Mouse (Mus musculus) forebrain, embryonic 10.5 days (tissue): ENCODE results near the gene Pigf. TPM values are rescaled to one million over a fixed set of nuclear protein-coding genes. Genes with fewer than 3 reads are reported as not detected.

ENCODE experiments used
- DNase-seq: peaks from one replicate; pipeline ENCODE4 v3.0.0-alpha.2; 2017; ENCODE audit warnings: low spot score; ENCODE audit errors: extremely low spot score
- H3K27ac ChIP-seq: fragments of 300-500 bp; sonication (generic); 2 replicates; pipeline ENCODE4 v1.5.1; 2016; ENCODE audit warnings: mild to moderate bottlenecking
- H3K27me3 ChIP-seq: fragments of 300-500 bp; sonication (generic); 2 replicates; pipeline ENCODE4 v1.6.1; 2016; ENCODE audit warnings: mild to moderate bottlenecking; ENCODE audit not compliant: poor library complexity, severe bottlenecking
- H3K36me3 ChIP-seq: fragments of 300-500 bp; sonication (generic); replicated peaks from 2 replicates; pipeline ENCODE4 v1.6.1; 2016; ENCODE audit warnings: mild to moderate bottlenecking, moderate library complexity
- H3K4me1 ChIP-seq: fragments of 300-500 bp; sonication (generic); 2 replicates; pipeline ENCODE4 v1.6.1; 2016
- H3K4me3 ChIP-seq: fragments of 300-500 bp; sonication (generic); 2 replicates; pipeline ENCODE4 v1.5.1; 2016; ENCODE audit warnings: mild to moderate bottlenecking, moderate library complexity
- H3K9me3 ChIP-seq: fragments of 300-500 bp; sonication (generic); 2 replicates; pipeline ENCODE4 v1.6.1; 2016; ENCODE audit warnings: mild to moderate bottlenecking, moderate library complexity
- WGBS: fragments of 180-500 bp; shearing (Covaris S2); methylation state at CpG from one replicate; pipeline ENCODE4 v1.1.7; 2016; 5-methylcytosine and 5-hydroxymethylcytosine counted together
- polyA plus RNA-seq: library from polyadenylated mRNA; unstranded; fragments of >200 nt; fragmentation: Nextera tagmentation; extraction: Ambion mirVana; gene quantifications from 2 replicates; pipeline ENCODE4 v1.2.1, GENCODE M21; 2016

The Pigf gene
- polyA plus RNA-seq, 1 experiment from 2014 or later, result 49.7 TPM

DNA sequence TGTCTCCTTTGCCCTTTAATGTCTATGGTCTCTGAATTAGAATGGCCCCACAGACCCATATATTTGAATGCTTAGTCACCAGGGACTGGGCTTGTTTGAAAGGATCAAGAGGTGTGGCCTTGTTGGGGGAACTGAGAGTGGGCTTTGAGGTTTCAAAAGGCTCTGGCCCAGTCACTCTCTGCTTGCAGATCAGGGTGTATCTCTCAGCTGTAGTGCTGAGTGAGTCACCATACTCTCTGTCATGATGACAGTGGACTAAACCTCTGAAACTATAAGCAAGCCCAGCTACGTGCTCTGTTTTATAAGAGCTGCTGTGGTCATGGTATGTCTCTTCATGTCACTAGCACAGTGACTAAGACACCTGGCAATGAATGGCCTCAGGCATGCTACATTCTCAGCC lies 27.2 kb upstream of the Pigf start:
- WGBS, result 89% methylated on average over 1 of the region's 1 CpGs
- Histone ChIP-seq H3K9me3 (no peaks in the 10 kb centered on the region), H3K4me3 (no peak overlapping the region), H3K4me1 (peaks cover 14% of the 10 kb centered on the region), H3K27ac (no peak overlapping the region), H3K36me3 (no peaks in the 10 kb centered on the region), H3K27me3 (0 out of 2 replicates have a peak, but pooled peaks cover 3% of the 10 kb centered on the region)
- no peak for DNase-seq

- H3K27me3 ChIP-seq, result 0 out of 2 replicates have a peak, but pooled peaks cover 3% of the 10 kb centered on the region
- WGBS, result 90% methylated on average over 1 of the region's 1 CpGs
- H3K27ac ChIP-seq, result no peak overlapping the region
Observed at GRCm38 (mm10) chr17:87051652-87052051, 26.4 kb upstream of the Pigf start.

GRCm38 (mm10) chr17:87050469-87051175 lies 25.4 kb upstream of the Pigf start:
- WGBS, result 74% methylated on average over 9 of the region's 9 CpGs
- Histone ChIP-seq H3K36me3 (no peaks in the 10 kb centered on the region), H3K9me3 (no peaks in the 10 kb centered on the region), H3K27ac (no peak overlapping the region; the same call in 1 of the 2 replicates), H3K4me3 (no peak overlapping the region), H3K27me3 (0 out of 2 replicates have a peak, but pooled peaks cover 3% of the 10 kb centered on the region), H3K4me1 (peaks cover 14% of the 10 kb centered on the region)
- no peak for DNase-seq

More at GRCm38 (mm10) chr17:87051652-87052051, 26.4 kb upstream of the Pigf start:
- peaks cover 14% of the 10 kb centered on the region for H3K4me1 ChIP-seq
- no peaks in the 10 kb centered on the region for H3K36me3 ChIP-seq
- no peak overlapping the region for H3K4me3 ChIP-seq
- DNase-seq, result no peak
- H3K9me3 ChIP-seq, result no peaks in the 10 kb centered on the region

DNA sequence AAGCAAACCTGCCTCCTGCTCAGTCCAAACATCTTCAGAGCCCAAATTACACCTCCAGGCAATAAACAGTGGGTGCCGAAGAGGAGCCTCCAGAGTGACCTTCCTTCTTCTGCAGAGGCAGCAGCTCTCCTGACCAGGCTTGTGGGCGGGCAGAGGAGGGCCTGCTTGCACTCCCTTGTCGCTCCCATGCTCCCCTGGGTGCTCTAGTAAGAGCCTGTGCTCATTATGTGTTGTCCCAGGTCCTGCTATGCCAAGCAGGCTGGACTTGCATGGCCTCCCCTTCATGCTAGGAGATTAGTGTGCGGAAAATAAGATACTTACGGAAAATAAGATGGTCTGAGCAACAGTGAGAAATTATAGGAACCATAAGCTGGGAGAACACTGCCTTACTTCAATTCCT lies 24.5 kb upstream of the Pigf start:
- WGBS, result 63% methylated on average over 5 of the region's 5 CpGs
- Histone ChIP-seq H3K36me3 (no peaks in the 10 kb centered on the region), H3K4me3 (no peak overlapping the region), H3K27ac (no peak overlapping the region), H3K9me3 (no peaks in the 10 kb centered on the region), H3K4me1 (peaks cover 8% of the 10 kb centered on the region), H3K27me3 (0 out of 2 replicates have a peak, but pooled peaks cover 3% of the 10 kb centered on the region)
- no peak for DNase-seq

GRCm38 (mm10) chr17:87044796-87045195 lies 19.6 kb upstream of the Pigf start:
- H3K4me3 ChIP-seq, result no peak overlapping the region
- H3K27ac ChIP-seq, result no peak overlapping the region
- 82% methylated on average over 8 of the region's 8 CpGs for WGBS
- H3K27me3 ChIP-seq, result peaks cover 10% of the 10 kb centered on the region; the same call in 1 of the 2 replicates
- H3K4me1 ChIP-seq, result peaks cover 3% of the 10 kb centered on the region; the same call in 1 of the 2 replicates
- H3K36me3 ChIP-seq, result no peaks in the 10 kb centered on the region
- no peak for DNase-seq
- no peaks in the 10 kb centered on the region for H3K9me3 ChIP-seq

DNA sequence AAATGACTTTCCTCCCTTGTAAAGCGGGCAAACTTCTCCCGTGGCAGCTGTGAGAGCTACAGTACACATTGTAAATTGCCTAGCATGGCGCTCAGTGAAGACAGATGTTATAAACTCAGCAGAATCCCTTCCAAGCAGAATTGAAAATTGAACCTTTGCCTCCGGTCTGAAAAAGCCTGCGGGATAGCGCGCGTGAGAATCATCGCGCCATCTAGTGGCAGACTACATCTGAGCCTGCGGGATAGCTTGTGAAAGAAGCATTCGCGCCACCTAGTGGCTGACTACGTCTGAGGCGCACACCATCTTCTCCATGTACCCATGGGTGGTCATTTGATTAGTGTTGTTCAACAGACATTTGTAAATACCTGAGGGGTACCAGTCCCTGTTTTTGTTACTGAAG lies 19.2 kb upstream of the Pigf start:
- Histone ChIP-seq H3K27me3 (peaks cover 10% of the 10 kb centered on the region; the same call in 1 of the 2 replicates), H3K27ac (no peak overlapping the region), H3K4me3 (no peak overlapping the region), H3K9me3 (no peaks in the 10 kb centered on the region), H3K36me3 (no peaks in the 10 kb centered on the region), H3K4me1 (peaks cover 3% of the 10 kb centered on the region; the same call in 1 of the 2 replicates)
- 2% methylated on average over 15 of the region's 15 CpGs for WGBS
- DNase-seq, result peak; percentile 85

GRCm38 (mm10) chr17:87041739-87042138 lies 16.5 kb upstream of the Pigf start:
- peaks cover 3% of the 10 kb centered on the region; the same call in 1 of the 2 replicates for H3K4me1 ChIP-seq
- WGBS, result 84% methylated on average over 19 of the region's 19 CpGs
- H3K27me3 ChIP-seq, result peaks cover 6% of the 10 kb centered on the region; the same call in 1 of the 2 replicates
- H3K36me3 ChIP-seq, result peaks cover 14% of the 10 kb centered on the region
- H3K27ac ChIP-seq, result no peak overlapping the region
- H3K4me3 ChIP-seq, result no peak overlapping the region
- no peak for DNase-seq
- no peaks in the 10 kb centered on the region for H3K9me3 ChIP-seq

- Histone ChIP-seq H3K9me3 (no peaks in the 10 kb centered on the region), H3K36me3 (peaks cover 33% of the 10 kb centered on the region), H3K27ac (no peak overlapping the region), H3K4me3 (no peak overlapping the region), H3K4me1 (no peaks in the 10 kb centered on the region; the same call in 1 of the 2 replicates), H3K27me3 (peaks cover 1% of the 10 kb centered on the region; the same call in 1 of the 2 replicates)
- 90% methylated on average over 5 of the region's 5 CpGs for WGBS
- DNase-seq, result no peak
Observed at GRCm38 (mm10) chr17:87038496-87038895, 13.3 kb upstream of the Pigf start.

GRCm38 (mm10) chr17:87036141-87037073 lies 11.2 kb upstream of the Pigf start:
- Histone ChIP-seq H3K4me3 (no peak overlapping the region), H3K4me1 (no peaks in the 10 kb centered on the region), H3K9me3 (no peaks in the 10 kb centered on the region), H3K27me3 (no peaks in the 10 kb centered on the region), H3K27ac (no peak overlapping the region), H3K36me3 (peaks cover 47% of the 10 kb centered on the region)
- WGBS, result 62% methylated on average over 10 of the region's 10 CpGs
- DNase-seq, result no peak

DNA sequence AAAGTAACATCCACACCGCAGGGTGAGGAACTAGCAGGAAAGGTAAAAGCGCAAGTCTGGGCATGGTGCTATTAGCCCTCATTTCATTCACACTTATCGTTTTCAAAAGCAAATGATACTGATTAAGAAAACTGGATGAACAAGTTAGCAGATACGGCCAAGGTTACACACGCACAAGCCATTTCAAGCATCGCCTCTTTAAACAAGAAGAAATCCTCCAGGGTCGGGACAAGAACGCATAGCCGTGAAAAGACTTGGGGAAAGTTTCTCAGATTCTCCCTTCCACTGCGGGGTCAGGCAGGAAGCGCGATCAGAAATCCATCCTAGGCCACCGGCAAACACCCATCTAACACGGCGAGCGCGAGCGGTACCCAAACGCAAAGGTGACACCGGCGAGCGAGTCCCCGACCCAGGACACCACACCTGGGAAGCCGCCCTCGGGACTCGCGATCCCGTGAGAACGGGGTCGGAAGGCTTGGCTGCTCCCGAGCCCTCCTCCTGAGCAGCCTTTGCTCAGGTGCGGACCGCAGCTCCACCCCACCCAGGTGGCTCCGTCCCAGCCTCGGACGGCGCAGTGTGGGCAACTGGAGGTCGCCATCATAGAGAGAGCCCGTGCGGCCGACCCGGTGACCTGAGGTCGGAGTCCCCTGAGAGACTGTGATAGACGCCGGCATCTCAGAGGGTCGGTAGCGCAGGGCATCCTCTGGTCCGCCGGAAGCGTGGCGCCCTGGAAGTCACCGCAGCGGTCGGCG lies 539 bp downstream of the Pigf start:
- peaks cover 38% of the 10 kb centered on the region for H3K36me3 ChIP-seq

DNA sequence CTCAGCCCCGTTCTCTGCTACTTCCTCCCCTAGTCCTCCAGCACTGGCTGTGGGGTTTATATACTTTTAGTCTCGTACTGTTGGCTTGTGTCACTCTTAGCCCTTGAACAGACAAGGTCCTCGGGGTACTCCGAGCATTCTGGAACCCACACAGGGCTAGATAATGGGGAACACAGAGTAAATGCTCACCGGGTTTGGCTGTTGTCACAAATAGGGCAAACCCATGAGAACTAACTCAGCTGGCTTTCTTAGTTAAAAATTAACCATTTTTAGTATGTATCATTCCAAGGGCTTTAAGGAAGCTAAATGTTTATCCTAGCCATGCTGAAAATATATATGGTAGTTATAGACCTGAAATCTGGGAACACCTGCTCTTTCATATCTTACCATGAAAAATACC lies 5.5 kb downstream of the Pigf start:
- no peaks in the 10 kb centered on the region for H3K9me3 ChIP-seq
- no peak overlapping the region for H3K27ac ChIP-seq
- H3K27me3 ChIP-seq, result no peaks in the 10 kb centered on the region
- H3K36me3 ChIP-seq, result peaks cover 58% of the 10 kb centered on the region
- 92% methylated on average over 5 of the region's 5 CpGs for WGBS
- H3K4me3 ChIP-seq, result no peak overlapping the region
- peaks cover 16% of the 10 kb centered on the region for H3K4me1 ChIP-seq
- no peak for DNase-seq

More for the DNA sequence above, 539 bp downstream of the Pigf start:
- Histone ChIP-seq H3K4me3 (peak overlapping the region; percentile 98), H3K27ac (peak overlapping the region; percentile 87), H3K27me3 (no peaks in the 10 kb centered on the region), H3K4me1 (peaks cover 28% of the 10 kb centered on the region), H3K9me3 (no peaks in the 10 kb centered on the region)
- no peak for DNase-seq
- 2% methylated on average over 55 of the region's 55 CpGs for WGBS
